Mouse (Mus musculus) liver, adult 2 months (tissue): ENCODE measurements at regions not wholly inside any gene's neighbourhood (a gene's known extent, or its start where the extent isn't known, plus 50 kb on each side); places are given as distances from the start of the nearest gene placed in this dataset.

Experiments
- CTCF ChIP-seq: fragments of 200-500 bp; IDR thresholded peaks from 2 replicates; pipeline ENCODE4 v1.5.1; 2011; ENCODE audit warnings: low read depth, low read length, control low read depth
- POLR2A ChIP-seq: fragments of 200-500 bp; IDR thresholded peaks from 2 replicates; pipeline ENCODE4 v1.6.1; 2011; ENCODE audit warnings: low read length, control low read depth; ENCODE audit not compliant: insufficient read depth; ENCODE audit errors: extremely low read depth

DNA sequence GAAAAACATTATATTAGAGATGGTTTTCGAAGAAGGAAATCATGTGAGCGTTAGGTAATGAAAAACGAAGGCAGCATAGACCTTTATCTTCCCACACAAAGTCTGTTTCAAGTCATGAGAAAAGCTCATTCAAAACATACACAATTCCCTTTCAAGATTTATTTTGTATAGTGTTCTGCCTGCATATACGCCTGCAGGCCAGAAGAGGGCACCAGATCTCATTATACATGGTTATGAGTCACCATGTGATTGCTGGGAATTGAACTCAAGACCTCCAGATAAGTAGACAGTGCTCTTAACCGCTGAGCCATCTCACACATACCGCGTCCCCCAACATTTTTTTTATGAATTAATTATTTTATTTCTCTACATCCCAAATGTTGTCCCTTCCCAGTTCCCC is 578.3 kb upstream of the Ccdc54 start:
- TF ChIP-seq CTCF, result no peak
- TF ChIP-seq POLR2A, result no peak
